Mouse (Mus musculus): ENCODE data around the gene Zfp704. TPM values are rescaled to one million over a fixed set of nuclear protein-coding genes. Genes with fewer than 3 reads are reported as not detected.

Zfp704 gene
- polyA plus RNA-seq, 1 experiment = 17.2 TPM

DNA sequence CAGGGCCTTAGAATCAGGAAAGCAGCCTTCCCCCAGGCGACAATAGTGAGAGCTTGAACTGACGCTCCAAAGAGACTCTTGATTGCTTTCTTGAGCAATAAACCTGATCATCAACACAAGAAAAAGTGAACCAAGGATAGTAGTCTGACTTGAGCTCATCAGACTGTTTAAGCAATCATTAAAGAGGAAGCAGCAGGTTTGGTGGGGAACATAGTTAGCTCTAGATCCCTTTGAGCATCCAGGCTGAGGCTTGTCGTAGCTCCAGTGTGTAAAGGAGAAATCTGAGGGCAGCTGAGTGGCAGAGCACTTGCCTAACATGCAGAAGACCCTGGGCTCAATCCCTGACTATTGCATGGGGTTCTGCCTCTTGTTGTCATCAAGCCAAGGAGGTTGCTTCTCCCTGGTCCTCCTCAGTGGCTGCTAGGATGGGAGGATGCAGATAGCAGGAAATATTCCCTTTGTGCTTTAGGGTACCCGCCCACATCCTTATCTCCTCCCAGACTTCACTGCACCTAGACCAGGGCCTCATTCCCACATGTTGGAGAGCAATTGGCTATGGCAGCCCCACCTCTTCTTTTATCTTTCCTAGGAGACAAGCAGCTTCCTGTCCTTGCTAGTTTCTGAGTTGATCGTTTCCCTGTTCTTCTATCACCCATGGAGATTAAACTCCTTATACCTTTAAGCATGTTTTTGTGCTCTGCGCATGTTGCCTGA, 9.8 kb upstream of the Zfp704 start:
- Histone ChIP-seq H3K36me3 (ENCODE audit: control insufficient read depth, insufficient read depth, low read length) (no peaks in the 10 kb centered on the region), H3K27ac (ENCODE audit: control insufficient read depth, insufficient read depth, low read depth, low read length) (no peak overlapping the region), H3K4me3 (ENCODE audit: control insufficient read depth, low read depth, low read length) (no peak overlapping the region), H3K4me1 (ENCODE audit: control insufficient read depth, insufficient read depth, low read length) (no peaks in the 10 kb centered on the region), H3K27me3 (ENCODE audit: control insufficient read depth, insufficient read depth, low read length) (no peaks in the 10 kb centered on the region)
- TF ChIP-seq POLR2A (IDR thresholded peaks at IDR 0.05; ENCODE audit: control insufficient read depth, low read depth, low read length) = no peak
- no peak for TF ChIP-seq CTCF (IDR thresholded peaks at IDR 0.05; ENCODE audit: control insufficient read depth, insufficient read depth, insufficient replicate concordance, low read depth, low read length)

GRCm38 (mm10) chr3:9617101-9617500, 7.2 kb upstream of the Zfp704 start:
- TF ChIP-seq POLR2A (IDR thresholded peaks at IDR 0.05; ENCODE audit: control insufficient read depth, low read depth, low read length) (no peak), CTCF (IDR thresholded peaks at IDR 0.05; ENCODE audit: control insufficient read depth, insufficient read depth, insufficient replicate concordance, low read depth, low read length) (no peak)
- H3K27ac ChIP-seq (ENCODE audit: control insufficient read depth, insufficient read depth, low read depth, low read length) = no peak overlapping the region
- H3K36me3 ChIP-seq (ENCODE audit: control insufficient read depth, insufficient read depth, low read length) = no peaks in the 10 kb centered on the region
- H3K4me1 ChIP-seq (ENCODE audit: control insufficient read depth, insufficient read depth, low read length) = no peaks in the 10 kb centered on the region
- no peaks in the 10 kb centered on the region for H3K27me3 ChIP-seq (ENCODE audit: control insufficient read depth, insufficient read depth, low read length)
- no peak overlapping the region for H3K4me3 ChIP-seq (ENCODE audit: control insufficient read depth, low read depth, low read length)

GRCm38 (mm10) chr3:9614676-9615075, 4.8 kb upstream of the Zfp704 start:
- TF ChIP-seq POLR2A (IDR thresholded peaks at IDR 0.05; ENCODE audit: control insufficient read depth, low read depth, low read length) = no peak
- no peak for TF ChIP-seq CTCF (IDR thresholded peaks at IDR 0.05; ENCODE audit: control insufficient read depth, insufficient read depth, insufficient replicate concordance, low read depth, low read length)

DNA sequence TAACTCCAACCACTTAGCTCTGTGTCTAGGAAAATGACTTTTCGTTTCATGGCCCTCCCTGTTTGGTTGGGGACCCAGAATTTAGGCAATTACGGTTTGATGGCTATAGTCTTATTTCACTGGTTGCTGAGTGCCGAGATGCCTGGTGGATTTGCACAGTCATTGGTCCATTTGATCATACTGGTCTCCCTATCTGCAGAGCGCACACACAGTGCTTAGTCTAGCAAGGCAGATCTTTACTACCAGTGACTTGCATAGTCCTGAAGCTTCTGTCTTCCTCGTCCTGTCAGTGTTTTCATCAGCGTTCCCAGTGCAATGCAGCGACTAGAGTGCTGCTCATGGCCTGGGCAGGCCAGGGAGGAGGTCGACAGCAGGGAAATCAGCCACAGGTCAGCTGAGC, 4.1 kb upstream of the Zfp704 start:
- no peak overlapping the region for H3K4me3 ChIP-seq (ENCODE audit: control insufficient read depth, low read depth, low read length)

More at GRCm38 (mm10) chr3:9614676-9615075, 4.8 kb upstream of the Zfp704 start:
- H3K27ac ChIP-seq (ENCODE audit: control insufficient read depth, insufficient read depth, low read depth, low read length) = no peak overlapping the region
- H3K36me3 ChIP-seq (ENCODE audit: control insufficient read depth, insufficient read depth, low read length) = no peaks in the 10 kb centered on the region
- H3K27me3 ChIP-seq (ENCODE audit: control insufficient read depth, insufficient read depth, low read length) = no peaks in the 10 kb centered on the region
- H3K4me1 ChIP-seq (ENCODE audit: control insufficient read depth, insufficient read depth, low read length) = no peaks in the 10 kb centered on the region
- no peak overlapping the region for H3K4me3 ChIP-seq (ENCODE audit: control insufficient read depth, low read depth, low read length)

DNA sequence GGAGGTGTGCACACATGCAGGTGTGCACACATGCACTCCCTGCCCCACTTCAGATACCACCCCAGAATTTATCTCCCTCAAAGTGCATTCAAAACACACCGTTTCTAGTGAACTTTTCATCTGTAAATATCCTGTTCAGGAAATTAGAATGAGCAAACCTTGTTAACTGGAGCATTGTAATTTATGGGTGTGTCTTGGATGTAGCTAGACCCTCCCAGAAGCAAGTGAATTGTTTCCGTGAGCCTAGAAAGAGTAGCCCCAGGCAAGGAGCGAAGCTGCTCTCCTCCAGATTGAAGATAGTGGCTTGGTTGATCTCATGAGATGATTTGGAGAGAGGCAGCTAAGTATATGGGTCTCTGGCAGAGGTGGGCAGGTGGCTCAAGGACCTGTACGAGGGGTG, 1.3 kb upstream of the Zfp704 start:
- H3K4me3 ChIP-seq (ENCODE audit: control insufficient read depth, low read depth, low read length) = no peak overlapping the region

More for the DNA sequence above, 4.1 kb upstream of the Zfp704 start:
- TF ChIP-seq POLR2A (IDR thresholded peaks at IDR 0.05; ENCODE audit: control insufficient read depth, low read depth, low read length) (no peak), CTCF (IDR thresholded peaks at IDR 0.05; ENCODE audit: control insufficient read depth, insufficient read depth, insufficient replicate concordance, low read depth, low read length) (no peak)
- H3K27me3 ChIP-seq (ENCODE audit: control insufficient read depth, insufficient read depth, low read length) = no peaks in the 10 kb centered on the region
- H3K27ac ChIP-seq (ENCODE audit: control insufficient read depth, insufficient read depth, low read depth, low read length) = no peak overlapping the region
- H3K4me1 ChIP-seq (ENCODE audit: control insufficient read depth, insufficient read depth, low read length) = no peaks in the 10 kb centered on the region
- no peaks in the 10 kb centered on the region for H3K36me3 ChIP-seq (ENCODE audit: control insufficient read depth, insufficient read depth, low read length)

DNA sequence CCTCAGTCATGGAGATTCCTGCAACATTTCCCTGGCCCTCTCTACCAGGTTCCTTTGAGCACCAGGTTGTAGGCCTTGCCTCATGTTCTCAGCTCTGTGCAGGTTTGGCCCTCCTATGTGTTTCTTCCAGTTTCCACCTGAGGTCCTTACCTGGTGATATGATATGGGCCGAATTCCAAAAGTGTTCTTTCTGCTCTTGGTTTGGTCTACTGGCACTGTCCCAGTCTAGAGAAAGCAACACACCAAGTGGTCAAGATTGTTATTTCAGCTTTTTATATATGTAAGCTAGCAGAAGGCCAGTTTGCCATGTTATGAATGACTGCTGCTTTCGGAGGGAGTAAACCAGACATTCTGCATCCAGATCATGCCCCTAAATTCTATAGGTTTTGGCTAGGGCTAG, 541 bp upstream of the Zfp704 start:
- H3K4me1 ChIP-seq (ENCODE audit: control insufficient read depth, insufficient read depth, low read length) = no peaks in the 10 kb centered on the region; the same call in 1 of the 2 replicates
- H3K36me3 ChIP-seq (ENCODE audit: control insufficient read depth, insufficient read depth, low read length) = no peaks in the 10 kb centered on the region
- no peak overlapping the region for H3K4me3 ChIP-seq (ENCODE audit: control insufficient read depth, low read depth, low read length)
- TF ChIP-seq POLR2A (IDR thresholded peaks at IDR 0.05; ENCODE audit: control insufficient read depth, low read depth, low read length) (no peak), CTCF (IDR thresholded peaks at IDR 0.05; ENCODE audit: control insufficient read depth, insufficient read depth, insufficient replicate concordance, low read depth, low read length) (no peak)
- H3K27ac ChIP-seq (ENCODE audit: control insufficient read depth, insufficient read depth, low read depth, low read length) = no peak overlapping the region
- no peaks in the 10 kb centered on the region for H3K27me3 ChIP-seq (ENCODE audit: control insufficient read depth, insufficient read depth, low read length)

More for the DNA sequence above, 1.3 kb upstream of the Zfp704 start:
- no peaks in the 10 kb centered on the region for H3K36me3 ChIP-seq (ENCODE audit: control insufficient read depth, insufficient read depth, low read length)
- no peak overlapping the region for H3K27ac ChIP-seq (ENCODE audit: control insufficient read depth, insufficient read depth, low read depth, low read length)
- H3K4me1 ChIP-seq (ENCODE audit: control insufficient read depth, insufficient read depth, low read length) = no peaks in the 10 kb centered on the region; the same call in 1 of the 2 replicates
- TF ChIP-seq CTCF (IDR thresholded peaks at IDR 0.05; ENCODE audit: control insufficient read depth, insufficient read depth, insufficient replicate concordance, low read depth, low read length) (no peak), POLR2A (IDR thresholded peaks at IDR 0.05; ENCODE audit: control insufficient read depth, low read depth, low read length) (no peak)
- H3K27me3 ChIP-seq (ENCODE audit: control insufficient read depth, insufficient read depth, low read length) = no peaks in the 10 kb centered on the region

- Histone ChIP-seq H3K4me3 (ENCODE audit: control insufficient read depth, low read depth, low read length) (peak overlapping the region; percentile 91), H3K27me3 (ENCODE audit: control insufficient read depth, insufficient read depth, low read length) (no peaks in the 10 kb centered on the region), H3K36me3 (ENCODE audit: control insufficient read depth, insufficient read depth, low read length) (no peaks in the 10 kb centered on the region), H3K27ac (ENCODE audit: control insufficient read depth, insufficient read depth, low read depth, low read length) (no peak overlapping the region), H3K4me1 (ENCODE audit: control insufficient read depth, insufficient read depth, low read length) (no peaks in the 10 kb centered on the region; the same call in 1 of the 2 replicates)
- TF ChIP-seq POLR2A (IDR thresholded peaks at IDR 0.05; ENCODE audit: control insufficient read depth, low read depth, low read length) (no peak), CTCF (IDR thresholded peaks at IDR 0.05; ENCODE audit: control insufficient read depth, insufficient read depth, insufficient replicate concordance, low read depth, low read length) (no peak)
Measured at GRCm38 (mm10) chr3:9608906-9609580, 842 bp downstream of the Zfp704 start.
